Mouse (Mus musculus): ENCODE data around the gene Krt77. TPM values are rescaled to one million over a fixed set of nuclear protein-coding genes. Genes with fewer than 3 reads are reported as not detected.

Gene Krt77
- polyA plus RNA-seq, 1 experiment from 2014 or later, result not detected

Small RNA genes within 50 kb of the gene (microRNA-seq; reads per million reads assigned to microRNA genes)
- gene Gm44356 (ENCODE audit: insufficient number of aligned reads), result not detected

Other genes with a start within 250 kb of the Krt77 start
- gene Gm5414, start 241.5 kb downstream of the Krt77 start, polyA plus RNA-seq (2014; fragmentation: Nextera tagmentation; extraction: Ambion mirVana), result not detected in 2 replicates
- gene Gm5478, start 222.3 kb downstream of the Krt77 start, polyA plus RNA-seq (2014; fragmentation: Nextera tagmentation; extraction: Ambion mirVana), result not detected in 2 replicates
- gene Krt6b, start 189.4 kb downstream of the Krt77 start, polyA plus RNA-seq (2014; fragmentation: Nextera tagmentation; extraction: Ambion mirVana), result not detected in 2 replicates
- gene Krt6a, start 175.4 kb downstream of the Krt77 start, polyA plus RNA-seq (2014; fragmentation: Nextera tagmentation; extraction: Ambion mirVana), result not detected in 2 replicates
- gene Krt5, start 156.8 kb downstream of the Krt77 start, polyA plus RNA-seq (2014; fragmentation: Nextera tagmentation; extraction: Ambion mirVana), result 0.57 and 0.67 TPM in 2 replicates
- gene Krt71, start 126.6 kb downstream of the Krt77 start, polyA plus RNA-seq (2014; fragmentation: Nextera tagmentation; extraction: Ambion mirVana), result not detected in 2 replicates
- gene Krt72, start 83.2 kb downstream of the Krt77 start, polyA plus RNA-seq (2014; fragmentation: Nextera tagmentation; extraction: Ambion mirVana), result not detected in 2 replicates
- 0.12 TPM in 1 of 2 replicates, not detected in the other for gene Krt73, start 67.4 kb downstream of the Krt77 start, polyA plus RNA-seq (2014; fragmentation: Nextera tagmentation; extraction: Ambion mirVana)
- not detected in 2 replicates for gene Krt2, start 51.5 kb downstream of the Krt77 start, polyA plus RNA-seq (2014; fragmentation: Nextera tagmentation; extraction: Ambion mirVana)
- gene Krt1, start 18.9 kb downstream of the Krt77 start, polyA plus RNA-seq (2014; fragmentation: Nextera tagmentation; extraction: Ambion mirVana), result 2.6 TPM in 2 replicates
- not detected in 2 replicates for gene Krt76, start 23.2 kb upstream of the Krt77 start, polyA plus RNA-seq (2014; fragmentation: Nextera tagmentation; extraction: Ambion mirVana)
- not detected in 2 replicates for gene Krt4, start 55.0 kb upstream of the Krt77 start, polyA plus RNA-seq (2014; fragmentation: Nextera tagmentation; extraction: Ambion mirVana)
- gene Krt79, start 70.6 kb upstream of the Krt77 start, polyA plus RNA-seq (2014; fragmentation: Nextera tagmentation; extraction: Ambion mirVana), result 0.12 TPM in 1 of 2 replicates, not detected in the other
- not detected in 2 replicates for gene Krt78, start 84.6 kb upstream of the Krt77 start, polyA plus RNA-seq (2014; fragmentation: Nextera tagmentation; extraction: Ambion mirVana)
- 16.2 and 19.2 TPM in 2 replicates for gene Krt8, start 134.8 kb upstream of the Krt77 start, polyA plus RNA-seq (2014; fragmentation: Nextera tagmentation; extraction: Ambion mirVana)
- gene Krt18, start 158.5 kb upstream of the Krt77 start, polyA plus RNA-seq (2014; fragmentation: Nextera tagmentation; extraction: Ambion mirVana), result 12.0 and 13.6 TPM in 2 replicates
- 122 and 129 TPM in 2 replicates for gene Eif4b, start 204.1 kb upstream of the Krt77 start, polyA plus RNA-seq (2014; fragmentation: Nextera tagmentation; extraction: Ambion mirVana)
- gene Tns2, start 230.7 kb upstream of the Krt77 start, polyA plus RNA-seq (2014; fragmentation: Nextera tagmentation; extraction: Ambion mirVana), result 8.8 and 10.5 TPM in 2 replicates

Data from forebrain, embryonic 11.5 days (tissue).